Comparison of ENCODE assay signal across 24 mouse cellular contexts in genomic region chr15:6525386-6525785, GRCm38 (mm10). TPM values are rescaled to one million over a fixed set of nuclear protein-coding genes. Genes with fewer than 3 reads are reported as not detected.
DNase-seq lines count a peak whose midpoint lies in the region; ATAC-seq lines count a peak whose summit lies in the region.
"Had no signal": no experiment of that assay in that cellular context is flagged by ENCODE, and none has a peak within 500 bp of the region (broad histone marks: within the 10 kb centered on the region; RNA-seq: fewer than 3 reads in every experiment).

No protein-coding gene starts in this region.

- H3K4me2 ChIP-seq in kidney, embryonic 16.5 days (replicated peaks; ENCODE audit: low read depth, low read length) = no peak overlapping the region
- H3K4me2 ChIP-seq: embryonic facial prominence, embryonic 12.5 days; hindbrain, embryonic 15.5 days; limb, embryonic 15.5 days; lung, embryonic 14.5 days; midbrain, embryonic 11.5 days had no signal

- ATAC-seq in activated CD4-positive, CD25-positive, alpha-beta regulatory T cell, adult 4 months = peak; percentile 76
- ATAC-seq in kidney, embryonic 16.5 days (ENCODE audit: low FRiP score, low TSS enrichment) = no peak
- ATAC-seq: forebrain, embryonic 14.5 days had no signal

- H3K9ac ChIP-seq in kidney, embryonic 16.5 days (replicated peaks; ENCODE audit: low read length) = no peak overlapping the region
- H3K9ac ChIP-seq: embryonic facial prominence, embryonic 12.5 days; hindbrain, embryonic 15.5 days; limb, embryonic 15.5 days; lung, embryonic 14.5 days had no signal

- WGBS in kidney, embryonic 16.5 days = 86% methylated on average over 3 of the region's 3 CpGs
- 81% methylated on average over 3 of the region's 3 CpGs for WGBS in forebrain, embryonic 10.5 days

- DNase-seq in 416B (ENCODE audit: low read depth) = peak; percentile 76
- peak; percentile 81 for DNase-seq in CD4-positive helper T cell, adult 2 months (ENCODE audit: low read depth, low spot score)
- no peak for DNase-seq in cerebellum, adult 11 months
- DNase-seq in forebrain, embryonic 10.5 days (ENCODE audit: extremely low spot score, low spot score) = no peak
- DNase-seq: adrenal gland, adult 8-10 months; cerebellum, postnatal 10 days; gastrocnemius, postnatal 25 days; heart, adult 2 months; heart, postnatal 36 days; kidney, adult 11 months; layer of hippocampus, postnatal 36 days; lung, embryonic 14.5 days; lung, postnatal 4 days; right cerebral cortex, postnatal 14 days had no signal

- peaks cover 53% of the 10 kb centered on the region for H3K4me1 ChIP-seq in megakaryocyte, embryonic 14.5 days
- H3K4me1 ChIP-seq in kidney, embryonic 16.5 days (ENCODE audit: insufficient read depth, low read length) = no peaks in the 10 kb centered on the region
- no peaks in the 10 kb centered on the region for H3K4me1 ChIP-seq in forebrain, embryonic 10.5 days
- H3K4me1 ChIP-seq: embryonic facial prominence, embryonic 12.5 days; hindbrain, embryonic 15.5 days; limb, embryonic 15.5 days had no signal

- H3K27me3 ChIP-seq in megakaryocyte, embryonic 14.5 days (replicated peaks) = no peaks in the 10 kb centered on the region
- H3K27me3 ChIP-seq in kidney, embryonic 16.5 days (ENCODE audit: insufficient read depth, low read length) = no peaks in the 10 kb centered on the region
- no peaks in the 10 kb centered on the region for H3K27me3 ChIP-seq in forebrain, embryonic 10.5 days (ENCODE audit: poor library complexity, severe bottlenecking)
- H3K27me3 ChIP-seq: embryonic facial prominence, embryonic 12.5 days; hindbrain, embryonic 15.5 days; limb, embryonic 15.5 days had no signal

- peaks cover 35% of the 10 kb centered on the region for H3K36me3 ChIP-seq in megakaryocyte, embryonic 14.5 days (replicated peaks; ENCODE audit: low read length)
- H3K36me3 ChIP-seq in kidney, embryonic 16.5 days (ENCODE audit: insufficient read depth, low read length) = no peaks in the 10 kb centered on the region
- H3K36me3 ChIP-seq in forebrain, embryonic 10.5 days (replicated peaks) = no peaks in the 10 kb centered on the region
- H3K36me3 ChIP-seq: embryonic facial prominence, embryonic 12.5 days; hindbrain, embryonic 15.5 days; limb, embryonic 15.5 days had no signal

- peak overlapping the region; percentile 97 for H3K4me3 ChIP-seq in megakaryocyte, embryonic 14.5 days (replicated peaks)
- no peak overlapping the region for H3K4me3 ChIP-seq in kidney, embryonic 16.5 days (ENCODE audit: low read length)
- no peak overlapping the region for H3K4me3 ChIP-seq in forebrain, embryonic 10.5 days
- H3K4me3 ChIP-seq: embryonic facial prominence, embryonic 12.5 days; erythroblast, embryonic 14.5 days; heart, adult 2 months; hindbrain, embryonic 15.5 days; limb, embryonic 15.5 days had no signal

- no peaks in the 10 kb centered on the region for H3K9me3 ChIP-seq in megakaryocyte, embryonic 14.5 days
- H3K9me3 ChIP-seq in kidney, embryonic 16.5 days (ENCODE audit: low read length) = no peaks in the 10 kb centered on the region
- H3K9me3 ChIP-seq in forebrain, embryonic 10.5 days = no peaks in the 10 kb centered on the region; the same call in 1 of the 2 replicates
- H3K9me3 ChIP-seq: embryonic facial prominence, embryonic 12.5 days; hindbrain, embryonic 15.5 days; limb, embryonic 15.5 days had no signal

- H3K27ac ChIP-seq in kidney, embryonic 16.5 days (ENCODE audit: low read length) = no peak overlapping the region
- no peak overlapping the region for H3K27ac ChIP-seq in forebrain, embryonic 10.5 days
- H3K27ac ChIP-seq: embryonic facial prominence, embryonic 12.5 days; heart, adult 2 months; hindbrain, embryonic 15.5 days; kidney, postnatal 0 days; limb, embryonic 15.5 days had no signal

RNA-seq across cellular contexts. Expression of gene Fyb, which starts 2.7 kb away (rescaled TPM):
- 100 to 1,000 TPM; 556 to 650 TPM for polyA plus RNA-seq in activated CD4-positive, CD25-positive, alpha-beta regulatory T cell, adult 4 months (2017; shearing (Covaris generic))
- 1,175 and 2,699 TPM in 2 replicates for polyA plus RNA-seq in megakaryocyte, embryonic 14.5 days (2012; ENCODE audit: insufficient read depth, low replicate concordance)
- 3.1 and 4.1 TPM in 2 replicates for polyA plus RNA-seq in kidney, embryonic 16.5 days (2015; fragmentation: Nextera tagmentation; extraction: Ambion mirVana)
- polyA plus RNA-seq in forebrain, embryonic 10.5 days (2016; fragmentation: Nextera tagmentation; extraction: Ambion mirVana) = 2.3 and 3.9 TPM in 2 replicates

Comparison
In these comparisons a context has a peak if more than half of its experiments do, and no peak if none do; other contexts are left out.
1. DNase-seq: peak in 416B (single experiment) and CD4-positive helper T cell, adult 2 months (single experiment); none in cerebellum, adult 11 months (single experiment) and forebrain, embryonic 10.5 days (single experiment).
2. RNA of gene Fyb, which starts 2.7 kb away (polyA plus RNA-seq): 1,175 to 2,699 TPM in megakaryocyte, embryonic 14.5 days and 556 to 650 TPM in activated CD4-positive, CD25-positive, alpha-beta regulatory T cell, adult 4 months; 2.3 to 3.9 TPM in forebrain, embryonic 10.5 days and 3.1 to 4.1 TPM in kidney, embryonic 16.5 days; every median in the first group is over 100 times any median in the second.